Mouse (Mus musculus): Measurements from ENCODE around the gene Fcgrt. TPM values are rescaled to one million over a fixed set of nuclear protein-coding genes. Genes with fewer than 3 reads are reported as not detected.

The Fcgrt gene
- total and polyA plus RNA-seq, 3 experiments = 0.13 to 0.16 TPM; not detected in 1

DNA sequence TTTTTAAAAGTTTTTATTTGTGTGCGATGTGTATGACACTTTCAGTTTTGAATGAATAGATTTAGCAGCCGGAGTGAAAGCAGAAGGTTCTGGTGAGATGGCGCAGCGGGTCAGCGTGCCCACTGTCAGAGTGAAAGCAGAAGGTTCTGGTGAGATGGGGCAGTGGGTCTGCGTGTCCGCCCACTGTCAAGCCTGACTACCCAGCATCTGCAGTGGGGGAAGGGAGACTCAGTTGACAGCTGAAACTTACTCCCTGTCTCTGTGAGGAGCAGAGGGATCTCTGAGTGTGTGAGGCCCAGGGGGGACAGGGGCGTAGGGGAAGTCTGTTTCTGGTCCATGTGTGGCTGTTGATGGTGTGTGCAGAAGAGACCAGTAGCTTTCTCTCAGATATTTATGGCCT is 13.9 kb upstream of the Fcgrt start:
- dilution Hi-C loops (cut with MboI; ENCODE audit: extremely low pct_ligation_motif_present, extremely low pct_unique_long_range_greater_than_20kb, low sequenced_read_pairs) (no loop called here), in situ Hi-C loops (cut with MboI; ENCODE audit: low pct_ligation_motif_present, low pct_unique_long_range_greater_than_20kb, low sequenced_read_pairs) (no loop called here)
- no peak overlapping the region for H3K9ac ChIP-seq (ENCODE audit: insufficient read depth, low read depth)
- peaks cover 2 to 40% of the 10 kb centered on the region in 2 experiments; a peak in 3 of 4 replicates for H3K4me1 ChIP-seq (ENCODE audit: control insufficient read depth in 1 of 2, insufficient read depth in 2 of 2)
- DNase-seq (ENCODE audit: extremely low read depth) = no peak
- 0 out of 2 replicates have a peak, but pooled peaks cover 2% of the 10 kb centered on the region for H3K79me2 ChIP-seq (replicated peaks; ENCODE audit: control insufficient read depth, extremely low read depth, insufficient read depth, poor library complexity, severe bottlenecking)
- no peak overlapping the region for H3K4me3 ChIP-seq (replicated peaks in 1 of 3; ENCODE audit: low read depth in 2 of 3, low read length in 2 of 3, poor library complexity in 1 of 3)
- no peaks in the 10 kb centered on the region for H3K27me3 ChIP-seq (replicated peaks)
- H3K36me3 ChIP-seq (replicated peaks in 1 of 2; ENCODE audit: control insufficient read depth in 1 of 2, insufficient read depth in 1 of 2, low read length in 1 of 2) = peaks cover 31 to 47% of the 10 kb centered on the region in 2 experiments
- no peak overlapping the region for H3K27ac ChIP-seq (ENCODE audit: insufficient read depth, low read depth)
- no peak for TF ChIP-seq ZC3H11A (IDR thresholded peaks at IDR 0.05; ENCODE audit: low read depth, low read length)
- H3K4me2 ChIP-seq (ENCODE audit: insufficient read depth, low read depth, poor library complexity, severe bottlenecking) = no peak overlapping the region
- H3K9me3 ChIP-seq (replicated peaks; ENCODE audit: low read length) = no peaks in the 10 kb centered on the region

DNA sequence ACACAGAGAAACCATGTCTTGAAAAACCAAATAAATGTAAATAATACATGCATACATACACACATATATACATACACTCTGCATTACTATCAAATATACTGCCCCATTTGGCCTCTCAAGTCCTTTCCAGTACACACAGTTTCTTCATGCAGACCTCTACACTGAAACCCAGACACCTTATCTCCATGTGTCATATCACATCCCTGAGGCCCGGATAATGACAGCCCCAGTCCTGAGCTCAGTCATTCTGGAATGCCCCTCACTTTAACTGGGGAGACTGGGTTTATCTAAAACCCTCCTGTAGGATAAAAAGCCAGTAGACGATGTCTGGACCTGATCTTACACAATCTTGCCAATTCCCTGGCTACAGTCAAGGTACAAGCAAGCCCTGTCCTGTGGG is 9.8 kb upstream of the Fcgrt start:
- H3K79me2 ChIP-seq (replicated peaks; ENCODE audit: control insufficient read depth, extremely low read depth, insufficient read depth, poor library complexity, severe bottlenecking) = no peaks in the 10 kb centered on the region
- in situ Hi-C loops (cut with MboI; ENCODE audit: low pct_ligation_motif_present, low pct_unique_long_range_greater_than_20kb, low sequenced_read_pairs) (no loop called here), dilution Hi-C loops (cut with MboI; ENCODE audit: extremely low pct_ligation_motif_present, extremely low pct_unique_long_range_greater_than_20kb, low sequenced_read_pairs) (no loop called here)
- H3K4me1 ChIP-seq (ENCODE audit: control insufficient read depth in 1 of 2, insufficient read depth in 2 of 2) = peaks cover 0 to 10% of the 10 kb centered on the region in 2 experiments; a peak in 2 of 4 replicates
- no peaks in the 10 kb centered on the region for H3K9me3 ChIP-seq (replicated peaks; ENCODE audit: low read length)
- H3K27me3 ChIP-seq (replicated peaks) = no peaks in the 10 kb centered on the region
- no peak overlapping the region for H3K9ac ChIP-seq (ENCODE audit: insufficient read depth, low read depth)
- H3K36me3 ChIP-seq (replicated peaks in 1 of 2; ENCODE audit: control insufficient read depth in 1 of 2, insufficient read depth in 1 of 2, low read length in 1 of 2) = peaks cover 0 to 10% of the 10 kb centered on the region in 2 experiments
- H3K4me2 ChIP-seq (ENCODE audit: insufficient read depth, low read depth, poor library complexity, severe bottlenecking) = no peak overlapping the region
- DNase-seq (ENCODE audit: extremely low read depth) = no peak
- no peak overlapping the region for H3K4me3 ChIP-seq (replicated peaks in 1 of 3; ENCODE audit: low read depth in 2 of 3, low read length in 2 of 3, poor library complexity in 1 of 3)
- no peak overlapping the region for H3K27ac ChIP-seq (ENCODE audit: insufficient read depth, low read depth)
- TF ChIP-seq JUND (conservative IDR thresholded peaks at IDR 0.05; ENCODE audit: low read depth, low read length) (no peak), KAT2A (IDR thresholded peaks at IDR 0.05; ENCODE audit: insufficient replicate concordance, low read length) (no peak), POLR2AphosphoS2 (IDR thresholded peaks at IDR 0.05; ENCODE audit: low read depth, low read length) (no peak), CTCF (conservative IDR thresholded peaks at IDR 0.05 in 1 of 2, IDR thresholded peaks at IDR 0.05 in 1 of 2; ENCODE audit: low read depth in 2 of 2, low read length in 2 of 2) (no peak), ZMIZ1 (IDR thresholded peaks at IDR 0.05; ENCODE audit: low read depth, low read length) (no peak), UBTF (IDR thresholded peaks at IDR 0.05; ENCODE audit: low read depth, low read length) (no peak), MAX (IDR thresholded peaks at IDR 0.05; ENCODE audit: low read length) (no peak), USF1 (IDR thresholded peaks at IDR 0.05; ENCODE audit: low read depth, low read length) (no peak), USF2 (conservative IDR thresholded peaks at IDR 0.05; ENCODE audit: low read depth, low read length) (no peak), MAFK (IDR thresholded peaks at IDR 0.05; ENCODE audit: insufficient replicate concordance, low read length) (no peak), MAZ (IDR thresholded peaks at IDR 0.05; ENCODE audit: low read depth, low read length) (no peak), MXI1 (IDR thresholded peaks at IDR 0.05; ENCODE audit: low read depth, low read length) (no peak), MYC (IDR thresholded peaks at IDR 0.05; ENCODE audit: low read depth, low read length) (no peak), TCF12 (IDR thresholded peaks at IDR 0.05; ENCODE audit: low read depth, low read length) (no peak), ZC3H11A (IDR thresholded peaks at IDR 0.05; ENCODE audit: low read depth, low read length) (no peak), ZNF384 (IDR thresholded peaks at IDR 0.05; ENCODE audit: low read depth, low read length) (no peak), GABPA (IDR thresholded peaks at IDR 0.05; ENCODE audit: insufficient replicate concordance, low read depth, low read length) (no peak)
